Mouse (Mus musculus) heart, adult 2 months (tissue): ENCODE measurements at regions not wholly inside any gene's neighbourhood (a gene's known extent, or its start where the extent isn't known, plus 50 kb on each side); places are given as distances from the start of the nearest gene placed in this dataset.

Source experiments
- CTCF ChIP-seq: fragments of 200-600 bp; IDR thresholded peaks from 2 replicates; pipeline ENCODE4 v1.8.1; 2022; ENCODE audit warnings: antibody characterized with exemption, mild to moderate bottlenecking, moderate library complexity
- EP300 ChIP-seq: fragments of 200-500 bp; IDR thresholded peaks from 2 replicates; pipeline ENCODE4 v1.6.1; 2011; ENCODE audit warnings: low read depth, low read length, control low read depth; ENCODE audit not compliant: insufficient read depth
- POLR2A ChIP-seq: fragments of 200-500 bp; IDR thresholded peaks from 2 replicates; pipeline ENCODE4 v1.6.1; 2011; ENCODE audit warnings: mild to moderate bottlenecking, low read depth, low read length, control low read depth; ENCODE audit not compliant: insufficient read depth

- no peak for TF ChIP-seq CTCF
- TF ChIP-seq POLR2A, result no peak
- no peak for TF ChIP-seq EP300
These were observed 424.8 kb upstream of the Flrt2 start for GRCm38 (mm10) chr12:95267187-95267586.
